Mouse (Mus musculus) erythroblast, embryonic 14.5 days (primary cell): ENCODE data around the gene Scarf1.

Experiments
- GATA1 ChIP-seq: IDR thresholded peaks from 2 replicates; pipeline ENCODE4 v1.6.1; 2012; ENCODE audit warnings: low read length, inconsistent platforms, mixed read lengths
- TAL1 ChIP-seq: IDR thresholded peaks from 3 replicates; pipeline ENCODE4 v1.6.1; 2012; ENCODE audit warnings: low read length, inconsistent platforms, mixed read lengths

GRCm38 (mm10) chr11:75570375-75571125 is 57.2 kb downstream of the Scarf1 start:
- no peak for TF ChIP-seq GATA1
- TF ChIP-seq TAL1, result no peak
